Mouse (Mus musculus): ENCODE data around the gene Sept1. TPM values are rescaled to one million over a fixed set of nuclear protein-coding genes. Genes with fewer than 3 reads are reported as not detected.

Gene Sept1
- total and polyA plus RNA-seq, 3 experiments, result 30.6 to 116 TPM; not detected in 1

- H3K36me3 ChIP-seq (ENCODE audit: control insufficient read depth in 1 of 2, insufficient read depth in 2 of 2, low read length in 2 of 2), result peaks cover 0 to 10% of the 10 kb centered on the region in 2 experiments; a peak in 2 of 4 replicates
- DNase-seq (ENCODE audit: low read depth, low spot score), result no peak
- no peaks in the 10 kb centered on the region for H3K27me3 ChIP-seq (ENCODE audit: control insufficient read depth in 1 of 2, insufficient read depth in 2 of 2, low read length in 2 of 2)
- no peak for TF ChIP-seq MEF2A (IDR thresholded peaks at IDR 0.05; ENCODE audit: extremely low read depth, insufficient replicate concordance, low read depth, low read length, poor library complexity, severe bottlenecking)
- no peak for TF ChIP-seq JUND (IDR thresholded peaks at IDR 0.05; ENCODE audit: low read depth, low read length)
- no peak for TF ChIP-seq ELF1 (IDR thresholded peaks at IDR 0.05; ENCODE audit: low read depth, low read length)
- no peak for TF ChIP-seq TBP (IDR thresholded peaks at IDR 0.05; ENCODE audit: low read depth, low read length)
- no peak for TF ChIP-seq GABPA (IDR thresholded peaks at IDR 0.05; ENCODE audit: low read depth, low read length)
- no peak for TF ChIP-seq POLR2A (IDR thresholded peaks at IDR 0.05; ENCODE audit: control insufficient read depth in 1 of 2, insufficient read depth in 1 of 2, low read depth in 1 of 2, low read length in 2 of 2, poor library complexity in 1 of 2)
- TF ChIP-seq MYC (IDR thresholded peaks at IDR 0.05; ENCODE audit: low read depth, low read length), result no peak
- TF ChIP-seq NRF1 (IDR thresholded peaks at IDR 0.05; ENCODE audit: insufficient read depth, low read depth, low read length, poor library complexity, severe bottlenecking), result no peak
- TF ChIP-seq TAL1 (IDR thresholded peaks at IDR 0.05; ENCODE audit: low read length), result no peak
- H3K4me3 ChIP-seq (ENCODE audit: control insufficient read depth in 1 of 2, insufficient read depth in 1 of 2, low read depth in 2 of 2, low read length in 2 of 2), result no peak overlapping the region
- no peaks in the 10 kb centered on the region for H3K9me3 ChIP-seq (replicated peaks; ENCODE audit: insufficient read depth, low read length)
- H3K9ac ChIP-seq (ENCODE audit: control insufficient read depth, low read depth, low read length, poor library complexity, severe bottlenecking), result no peak overlapping the region
- peaks cover 14% of the 10 kb centered on the region for H3K79me2 ChIP-seq (ENCODE audit: control insufficient read depth, insufficient read depth, low read length, poor library complexity)
- no peak overlapping the region for H3K27ac ChIP-seq (ENCODE audit: control insufficient read depth, low read depth, low read length)
- peaks cover 0 to 6% of the 10 kb centered on the region in 2 experiments; a peak in 3 of 4 replicates for H3K4me1 ChIP-seq (ENCODE audit: control insufficient read depth in 1 of 2, insufficient read depth in 2 of 2, low read length in 2 of 2)
These were observed 42.3 kb downstream of the Sept1 start for GRCm38 (mm10) chr7:127190672-127191071.

- Histone ChIP-seq H3K27ac (ENCODE audit: control insufficient read depth, low read depth, low read length) (no peak overlapping the region), H3K79me2 (ENCODE audit: control insufficient read depth, insufficient read depth, low read length, poor library complexity) (no peaks in the 10 kb centered on the region; the same call in 1 of the 2 replicates), H3K9me3 (replicated peaks; ENCODE audit: insufficient read depth, low read length) (no peaks in the 10 kb centered on the region), H3K36me3 (ENCODE audit: control insufficient read depth in 1 of 2, insufficient read depth in 2 of 2, low read length in 2 of 2) (peaks cover 0 to 21% of the 10 kb centered on the region in 2 experiments; a peak in 2 of 4 replicates), H3K9ac (ENCODE audit: control insufficient read depth, low read depth, low read length, poor library complexity, severe bottlenecking) (no peak overlapping the region), H3K27me3 (ENCODE audit: control insufficient read depth in 1 of 2, insufficient read depth in 2 of 2, low read length in 2 of 2) (no peaks in the 10 kb centered on the region), H3K4me1 (ENCODE audit: control insufficient read depth in 1 of 2, insufficient read depth in 2 of 2, low read length in 2 of 2) (peaks cover 15 to 17% of the 10 kb centered on the region in 2 experiments), H3K4me3 (ENCODE audit: control insufficient read depth in 1 of 2, insufficient read depth in 1 of 2, low read depth in 2 of 2, low read length in 2 of 2) (no peak overlapping the region)
- TF ChIP-seq ZC3H11A (IDR thresholded peaks at IDR 0.05; ENCODE audit: low read depth, low read length), result no peak
- no peak for TF ChIP-seq JUND (IDR thresholded peaks at IDR 0.05; ENCODE audit: low read depth, low read length)
- no peak for TF ChIP-seq EP300 (IDR thresholded peaks at IDR 0.05; ENCODE audit: low read depth in 1 of 2, low read length in 2 of 2)
- TF ChIP-seq E2F4 (IDR thresholded peaks at IDR 0.05; ENCODE audit: borderline replicate concordance, low read depth, low read length), result no peak
- TF ChIP-seq CHD1 (IDR thresholded peaks at IDR 0.05; ENCODE audit: low read depth, low read length), result no peak
- no peak for TF ChIP-seq TAL1 (IDR thresholded peaks at IDR 0.05; ENCODE audit: low read length)
- TF ChIP-seq MYC (IDR thresholded peaks at IDR 0.05; ENCODE audit: low read depth, low read length), result no peak
- TF ChIP-seq MAX (IDR thresholded peaks at IDR 0.05; ENCODE audit: low read length), result no peak
- TF ChIP-seq USF2 (IDR thresholded peaks at IDR 0.05; ENCODE audit: borderline replicate concordance in 1 of 2, insufficient read depth in 1 of 2, low read depth in 1 of 2, low read length in 2 of 2), result no peak
- TF ChIP-seq BHLHE40 (IDR thresholded peaks at IDR 0.05; ENCODE audit: borderline replicate concordance, low read depth, low read length), result no peak
- no peak for DNase-seq (ENCODE audit: low read depth, low spot score)
These were observed 44.3 kb downstream of the Sept1 start for GRCm38 (mm10) chr7:127188305-127189276.

Measured in MEL (cell line).